Mouse (Mus musculus): ENCODE measurements around the gene Sema5b. TPM values are rescaled to one million over a fixed set of nuclear protein-coding genes. Genes with fewer than 3 reads are reported as not detected.
A peak's percentile ranks its signal among the peaks of the same experiment; 100 is the strongest.

Gene Sema5b
- total RNA-seq, 1 experiment from 2014 or later: 4.3 TPM

DNA sequence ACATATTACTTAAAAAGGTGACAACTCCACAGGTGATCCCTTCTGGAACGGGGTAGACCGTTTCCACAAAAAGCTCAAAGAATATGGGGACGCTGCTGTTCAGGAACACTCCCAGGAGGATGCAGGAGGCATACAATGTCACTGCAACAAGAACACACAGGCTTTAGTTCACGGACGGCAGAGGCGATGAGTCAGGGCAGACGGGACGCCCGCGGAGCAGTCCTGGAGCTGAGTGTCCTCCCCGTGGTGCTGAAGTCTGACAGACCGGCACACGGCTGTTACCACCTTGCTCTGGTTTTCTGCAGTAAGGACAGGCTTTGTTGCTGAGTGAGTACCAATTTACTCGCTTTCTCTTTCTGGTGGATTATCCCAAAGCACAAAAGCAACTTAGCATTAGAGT, 163.9 kb downstream of the Sema5b start:
- DNase-seq: peak; percentile 34

DNA sequence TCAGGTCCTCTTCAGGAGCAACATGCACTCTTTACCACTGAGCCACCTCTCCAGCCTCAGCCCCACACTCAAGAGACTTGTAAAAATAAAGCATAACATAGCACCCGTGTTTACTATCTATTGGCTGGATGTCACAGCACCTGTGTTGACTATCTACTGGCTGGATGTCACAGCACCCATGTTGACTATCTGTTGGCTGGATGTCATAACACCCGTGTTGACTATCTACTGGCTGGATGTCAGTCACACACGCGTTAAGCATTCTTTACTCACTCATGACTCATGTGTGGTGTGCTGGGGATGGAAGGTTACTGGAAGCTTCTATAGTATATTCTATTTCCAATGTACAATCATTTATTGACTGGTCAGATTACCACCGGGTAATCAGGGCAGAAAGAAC, 166.1 kb downstream of the Sema5b start:
- no peak for DNase-seq

DNA sequence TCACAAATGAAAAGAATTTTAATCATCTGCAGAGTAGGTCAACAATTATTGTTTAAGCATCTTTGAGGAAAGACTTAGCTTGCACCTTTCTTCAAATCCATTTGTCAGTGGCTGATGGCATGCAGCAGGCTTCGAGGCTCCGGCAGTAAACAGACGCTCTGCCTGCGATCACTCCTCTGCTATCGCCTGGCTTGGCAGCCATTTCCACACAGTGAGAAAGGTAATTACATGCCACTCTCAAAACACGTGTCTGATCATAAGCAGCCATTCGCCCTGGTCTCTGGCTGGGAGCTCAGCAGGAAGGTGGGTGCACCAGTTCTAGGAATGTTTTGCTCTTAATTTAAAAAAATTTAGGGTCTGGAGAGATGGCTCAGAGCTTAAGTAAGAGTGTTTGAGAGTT, 170.1 kb downstream of the Sema5b start:
- no peak for DNase-seq

DNA sequence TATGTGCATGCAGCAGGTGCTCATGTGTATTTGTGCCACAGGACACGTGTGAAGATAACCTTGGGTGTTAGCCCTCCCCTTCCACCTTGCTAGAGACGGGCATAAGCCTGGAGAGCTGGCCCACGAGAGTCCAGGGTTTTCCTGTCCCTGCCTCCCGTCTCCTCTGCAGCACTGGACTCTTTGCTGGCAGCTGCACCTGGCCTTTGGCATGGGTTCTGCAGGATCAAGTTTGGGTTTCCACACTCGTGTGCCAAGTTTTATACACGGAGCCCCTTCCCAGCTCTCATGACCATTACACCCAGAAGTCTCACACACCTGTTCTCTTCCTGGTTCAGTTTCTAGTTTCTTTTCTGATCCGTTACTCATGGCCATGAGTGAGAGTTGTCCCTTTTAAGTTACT, 172.7 kb downstream of the Sema5b start:
- DNase-seq: no peak

Other genes starting within 250 kb of the Sema5b start
- gene Sec22a, start 177.2 kb upstream of the Sema5b start, total RNA-seq (2021): 24.4 and 24.9 TPM in 2 replicates
- gene Pdia5, start 50.3 kb upstream of the Sema5b start, total RNA-seq (2021): 18.5 and 23.4 TPM in 2 replicates
- gene Dirc2, start 228.2 kb downstream of the Sema5b start, total RNA-seq (2021): 28.3 and 32.9 TPM in 2 replicates
- gene Hspbap1, start 229.2 kb downstream of the Sema5b start, total RNA-seq (2021): 5.3 and 6.0 TPM in 2 replicates